Mouse (Mus musculus) stomach, postnatal 0 days (tissue): ENCODE results near the gene Elavl2.

Experiments used
- CTCF ChIP-seq: IDR thresholded peaks from 2 replicates; pipeline ENCODE4 v1.5.1; 2016; ENCODE audit warnings: antibody characterized with exemption, low read depth, mild to moderate bottlenecking, moderate library complexity
- EP300 ChIP-seq: optimal IDR thresholded peaks from 2 replicates; pipeline ENCODE3; 2016; ENCODE audit warnings: antibody characterized with exemption

DNA sequence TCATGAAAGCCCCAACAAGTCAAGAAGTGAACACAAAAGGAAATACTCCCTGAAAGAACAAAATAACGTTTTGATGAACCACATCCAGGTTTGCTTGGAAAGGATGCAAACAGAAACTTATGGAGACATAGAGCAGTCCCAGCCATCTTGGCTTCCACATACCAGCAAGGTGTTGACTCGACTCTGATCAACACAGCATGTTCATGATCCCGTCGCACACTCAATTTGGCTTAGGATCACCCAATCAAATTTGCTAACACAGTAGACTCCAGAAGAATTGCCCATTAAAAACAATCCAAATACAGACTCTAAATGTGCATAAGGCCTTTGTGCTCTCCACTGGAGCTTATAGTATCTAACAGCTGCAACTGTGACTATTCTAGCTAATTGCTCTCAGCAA is 156.7 kb downstream of the Elavl2 start:
- TF ChIP-seq CTCF (no peak), EP300 (no peak)
